Mouse (Mus musculus) forebrain, embryonic 11.5 days (tissue): ENCODE data around the gene Olfr418. TPM values are rescaled to one million over a fixed set of nuclear protein-coding genes. Genes with fewer than 3 reads are reported as not detected.

Experiments used
- ATAC-seq: fragments of 200-750 bp; cut with Nextera tagmentation; replicated peaks from 2 replicates; pipeline ENCODE4 v1.8.0; 2017; ENCODE audit warnings: moderate TSS enrichment; ENCODE audit not compliant: low FRiP score
- DNase-seq: peaks from one replicate; pipeline ENCODE4 v3.0.0-alpha.2; 2017; ENCODE audit warnings: low spot score
- H3K27ac ChIP-seq: fragments of 300-500 bp; sonication (generic); 2 replicates; pipeline ENCODE4 v1.5.1; 2014; ENCODE audit warnings: low read depth, low read length
- H3K27me3 ChIP-seq: fragments of 300-500 bp; sonication (generic); 2 replicates; pipeline ENCODE4 v1.6.1; 2014; ENCODE audit warnings: mild to moderate bottlenecking, low read length, mixed read lengths; ENCODE audit not compliant: control insufficient read depth, insufficient read depth
- H3K36me3 ChIP-seq: fragments of 300-500 bp; sonication (generic); 2 replicates; pipeline ENCODE4 v1.6.1; 2014; ENCODE audit warnings: mild to moderate bottlenecking, low read length, moderate library complexity, mixed read lengths; ENCODE audit not compliant: control insufficient read depth, insufficient read depth
- H3K4me1 ChIP-seq: fragments of 300-500 bp; sonication (generic); replicated peaks from 2 replicates; pipeline ENCODE4 v1.6.1; 2014; ENCODE audit warnings: low read length, mixed read lengths; ENCODE audit not compliant: control insufficient read depth, insufficient read depth
- H3K4me2 ChIP-seq: fragments of 300-500 bp; sonication (generic); 2 replicates; pipeline ENCODE4 v1.6.1; 2014; ENCODE audit warnings: low read depth, mild to moderate bottlenecking, low read length, moderate library complexity, mixed read lengths; ENCODE audit not compliant: severe bottlenecking
- H3K4me3 ChIP-seq: fragments of 300-500 bp; sonication (generic); 2 replicates; pipeline ENCODE4 v1.5.1; 2014; ENCODE audit warnings: low read depth, low read length
- H3K9ac ChIP-seq: fragments of 300-500 bp; sonication (generic); 2 replicates; pipeline ENCODE4 v1.6.1; 2014; ENCODE audit warnings: low read length
- H3K9me3 ChIP-seq: fragments of 300-500 bp; sonication (generic); 2 replicates; pipeline ENCODE4 v1.6.1; 2016; ENCODE audit warnings: low read length, mixed read lengths; ENCODE audit not compliant: control insufficient read depth
- WGBS: fragments of 180-500 bp; shearing (Covaris S2); extraction: QIAGEN DNeasy Blood & Tissue Kit; methylation state at CpG from one replicate; pipeline ENCODE4 v1.1.7; 2014; 5-methylcytosine and 5-hydroxymethylcytosine counted together
- polyA plus RNA-seq: library from polyadenylated mRNA; unstranded; fragments of >200 nt; fragmentation: Nextera tagmentation; extraction: Ambion mirVana; gene quantifications from 2 replicates; pipeline ENCODE4 v1.2.1, GENCODE M21; 2014

Olfr418 gene
- polyA plus RNA-seq, 1 experiment from 2014 or later: not detected

- 97% methylated on average over 2 of the region's 2 CpGs for WGBS
- no peak overlapping the region for H3K27ac ChIP-seq
These were observed 52.2 kb downstream of the Olfr418 start for GRCm38 (mm10) chr1:173317925-173318477.

GRCm38 (mm10) chr1:173321593-173322248, 55.9 kb downstream of the Olfr418 start:
- ATAC-seq: no peak
- no peaks in the 10 kb centered on the region for H3K4me1 ChIP-seq
- DNase-seq: no peak
- H3K9ac ChIP-seq: no peak overlapping the region
- no peak overlapping the region for H3K4me2 ChIP-seq
- 76% methylated on average over 8 of the region's 8 CpGs for WGBS
- no peaks in the 10 kb centered on the region for H3K36me3 ChIP-seq
- H3K27ac ChIP-seq: no peak overlapping the region
- H3K9me3 ChIP-seq: no peaks in the 10 kb centered on the region
- no peak overlapping the region for H3K4me3 ChIP-seq
- H3K27me3 ChIP-seq: no peaks in the 10 kb centered on the region

More at GRCm38 (mm10) chr1:173317925-173318477, 52.2 kb downstream of the Olfr418 start:
- Histone ChIP-seq H3K4me3 (no peak overlapping the region), H3K4me1 (no peaks in the 10 kb centered on the region), H3K9me3 (no peaks in the 10 kb centered on the region), H3K27me3 (no peaks in the 10 kb centered on the region), H3K36me3 (no peaks in the 10 kb centered on the region), H3K9ac (no peak overlapping the region), H3K4me2 (no peak overlapping the region)
- DNase-seq (no peak), ATAC-seq (no peak)

GRCm38 (mm10) chr1:173322249-173322627, 56.4 kb downstream of the Olfr418 start:
- Histone ChIP-seq H3K36me3 (no peaks in the 10 kb centered on the region), H3K27me3 (no peaks in the 10 kb centered on the region), H3K9me3 (no peaks in the 10 kb centered on the region), H3K4me2 (no peak overlapping the region), H3K9ac (no peak overlapping the region), H3K4me3 (no peak overlapping the region), H3K27ac (no peak overlapping the region), H3K4me1 (no peaks in the 10 kb centered on the region)
- 68% methylated on average over 6 of the region's 6 CpGs for WGBS
- DNase-seq (no peak), ATAC-seq (no peak)

Other genes with a start within 250 kb of the Olfr418 start
- not detected in 2 replicates for gene Olfr1408, start 128.6 kb upstream of the Olfr418 start, polyA plus RNA-seq
- not detected in 2 replicates for gene Olfr1406, start 75.4 kb upstream of the Olfr418 start, polyA plus RNA-seq
- gene Olfr218, start 68.2 kb upstream of the Olfr418 start, polyA plus RNA-seq: not detected in 2 replicates
- not detected in 2 replicates for gene Olfr1404, start 53.6 kb upstream of the Olfr418 start, polyA plus RNA-seq
- not detected in 2 replicates for gene Fcer1a, start 38.8 kb upstream of the Olfr418 start, polyA plus RNA-seq
- not detected in 2 replicates for gene Mptx2, start 11.8 kb downstream of the Olfr418 start, polyA plus RNA-seq
- 3.8 and 4.5 TPM in 2 replicates for gene Ackr1, start 67.7 kb downstream of the Olfr418 start, polyA plus RNA-seq
- 4.3 and 5.8 TPM in 2 replicates for gene Aim2, start 84.9 kb downstream of the Olfr418 start, polyA plus RNA-seq
- 15.6 and 16.0 TPM in 2 replicates for gene Cadm3, start 101.7 kb downstream of the Olfr418 start, polyA plus RNA-seq
- not detected in 2 replicates for gene Ifi206, start 225.0 kb downstream of the Olfr418 start, polyA plus RNA-seq